Mouse (Mus musculus) adrenal gland, postnatal 10 days (tissue): ENCODE data around the gene Katnbl1. TPM values are rescaled to one million over a fixed set of nuclear protein-coding genes. Genes with fewer than 3 reads are reported as not detected.

ENCODE experiments used
- DNase-seq: peaks from one replicate; pipeline ENCODE4 v3.0.0; 2021; ENCODE audit warnings: mixed read lengths
- long read RNA-seq, 2 experiments: library from polyadenylated mRNA; stranded (forward); transcript quantifications; one replicate each; pipeline ENCODE4 v2.0.0; 2021
- total RNA-seq, 2 experiments: library from RNA; stranded (reverse); gene quantifications; 2 replicates each; pipeline ENCODE4 v1.2.3; 2021

Katnbl1 gene
- total RNA-seq, result 10 to 100 TPM; 11.6 to 12.8 TPM
- long read RNA-seq, experiment 1, transcript Katnbl1-201 (10 exons, 2,886 nt), result major isoform, 19 of 22 reads
- long read RNA-seq, experiment 1, partial matches to known transcripts, result 0 of 22 reads
- long read RNA-seq, experiment 1, other reads (novel, unspliced or antisense), result 3 of 22 reads
- long read RNA-seq, experiment 2, transcript Katnbl1-201 (10 exons, 2,886 nt), result major isoform, 11 of 14 reads
- long read RNA-seq, experiment 2, partial matches to known transcripts, result 0 of 14 reads
- long read RNA-seq, experiment 2, other reads (novel, unspliced or antisense), result 3 of 14 reads

DNA sequence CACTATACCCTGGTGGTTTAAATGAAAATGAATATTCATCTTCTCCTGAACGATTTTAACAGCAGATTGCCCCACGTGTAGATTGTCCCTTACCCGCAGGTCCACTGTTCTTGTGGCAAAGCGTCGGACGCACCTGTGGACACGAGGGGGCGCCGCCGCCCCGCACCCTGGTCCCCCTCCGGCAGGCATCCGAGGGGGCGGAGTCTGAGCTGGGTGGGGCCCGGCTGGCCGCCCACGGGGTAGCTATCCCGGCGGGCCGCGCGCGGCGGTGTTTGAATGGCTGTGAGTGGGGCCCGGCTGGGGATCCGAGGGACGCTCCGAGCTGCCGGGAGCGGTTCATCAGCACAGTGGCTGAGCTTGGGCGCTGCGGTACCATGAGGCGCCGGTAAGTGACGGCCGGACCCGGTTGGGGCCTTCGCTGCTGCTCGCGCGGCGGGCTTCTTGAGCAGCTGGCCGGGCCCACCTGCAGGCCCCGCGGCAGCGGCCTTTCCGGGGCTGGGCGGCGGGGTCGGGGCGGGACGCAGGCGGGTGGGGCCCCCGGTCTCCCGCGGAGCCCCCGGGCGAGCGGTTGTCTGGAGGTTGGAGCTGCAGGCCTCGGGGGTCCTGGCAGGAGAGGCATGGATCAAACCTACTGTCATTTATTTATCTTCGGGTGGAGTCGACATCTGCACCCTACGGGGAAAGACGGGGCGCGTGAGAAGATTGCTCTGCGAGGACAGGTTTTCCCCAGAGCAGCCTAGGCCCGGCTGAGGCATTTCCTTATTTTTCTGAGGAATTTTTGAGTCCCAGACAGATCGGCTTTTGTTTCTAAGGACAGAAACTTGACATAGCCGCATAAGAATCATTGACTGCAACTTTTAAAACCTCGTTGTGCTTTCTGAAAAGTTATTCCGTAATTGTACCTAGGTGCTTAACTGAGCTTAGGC lies at the start of gene Katnbl1:
Katnbl1 (plus strand) TSS at position 239 of the 926 bp plus-strand sequence.
- DNase-seq, result peak; percentile 99

DNA sequence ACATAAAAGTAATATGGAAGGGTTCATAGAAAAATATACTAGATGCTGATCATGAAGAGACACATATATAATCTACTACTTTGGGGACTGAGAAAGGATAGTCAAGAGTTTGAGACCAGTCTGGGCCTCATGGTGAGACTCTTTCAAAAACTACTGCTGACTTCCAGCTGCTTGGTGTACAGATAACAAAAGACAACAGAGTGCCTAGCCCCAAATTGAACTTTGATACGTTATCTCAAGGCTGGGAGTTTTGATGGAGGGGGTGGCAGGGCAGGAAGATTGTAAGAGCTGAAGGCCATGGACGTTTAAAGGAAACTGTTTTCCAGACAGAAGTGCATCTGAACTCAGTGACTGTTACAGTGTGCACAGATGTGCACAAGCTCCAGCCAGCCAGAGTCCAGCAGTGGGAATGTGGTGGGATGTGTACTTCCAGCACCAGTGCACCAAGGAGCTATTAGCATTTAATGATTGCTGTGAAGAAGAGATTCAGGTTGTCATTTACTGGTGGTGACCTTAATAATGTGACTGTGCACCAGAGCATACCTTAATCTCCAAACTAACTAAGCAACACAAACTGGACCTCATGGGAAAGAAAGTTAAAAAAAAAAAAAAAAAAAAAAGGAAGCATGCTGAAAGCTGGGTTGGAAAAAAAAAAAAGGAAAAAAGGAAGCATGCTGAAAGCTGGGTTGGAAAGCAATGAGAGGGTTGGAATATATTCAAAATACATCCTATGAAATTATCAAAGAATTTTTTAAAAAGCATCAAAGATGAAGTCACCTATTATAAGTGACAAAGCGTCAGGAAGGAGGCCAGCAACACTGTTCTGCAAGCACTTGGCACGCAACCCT lies 46.7 kb upstream of the Katnbl1 start:
- no peak for DNase-seq

DNA sequence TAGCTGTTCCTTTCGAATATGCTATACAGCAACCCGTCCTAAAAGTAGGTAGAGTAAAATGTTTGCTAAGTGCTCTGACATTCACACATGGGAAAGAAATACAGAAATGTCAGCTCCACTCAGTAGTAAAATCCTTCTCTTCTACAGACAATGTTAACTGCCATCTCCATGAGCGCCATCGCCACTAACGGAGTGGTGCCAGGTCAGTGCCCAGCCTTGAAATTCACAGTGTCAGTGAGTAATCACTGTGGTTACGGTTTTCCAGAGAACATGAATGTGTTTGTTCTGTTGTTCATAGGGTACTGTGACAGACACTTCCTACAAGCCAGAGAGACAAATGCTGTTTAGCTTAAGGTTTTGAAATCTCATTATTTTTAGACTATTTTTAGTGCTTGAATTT lies 41.8 kb upstream of the Katnbl1 start:
- peak; percentile 21 for DNase-seq

DNA sequence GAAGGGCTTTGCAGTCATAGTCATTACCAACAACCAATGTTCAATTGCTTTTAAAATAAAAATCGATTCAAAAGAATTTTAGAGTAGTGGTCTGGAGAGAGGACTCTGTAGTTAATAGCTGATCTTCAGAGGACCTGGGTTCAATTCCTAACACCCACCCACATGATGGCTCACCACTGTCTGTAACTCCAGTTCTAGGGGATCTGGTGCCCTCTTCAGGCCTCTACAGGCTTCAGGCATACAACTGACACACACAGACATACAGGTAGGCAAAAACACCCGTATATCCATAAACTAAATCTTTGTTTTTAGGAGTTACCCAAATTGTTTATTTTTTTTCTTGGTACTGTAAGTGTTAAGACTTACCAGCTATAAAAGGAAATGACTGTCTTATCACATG lies 39.3 kb upstream of the Katnbl1 start:
- DNase-seq, result no peak

DNA sequence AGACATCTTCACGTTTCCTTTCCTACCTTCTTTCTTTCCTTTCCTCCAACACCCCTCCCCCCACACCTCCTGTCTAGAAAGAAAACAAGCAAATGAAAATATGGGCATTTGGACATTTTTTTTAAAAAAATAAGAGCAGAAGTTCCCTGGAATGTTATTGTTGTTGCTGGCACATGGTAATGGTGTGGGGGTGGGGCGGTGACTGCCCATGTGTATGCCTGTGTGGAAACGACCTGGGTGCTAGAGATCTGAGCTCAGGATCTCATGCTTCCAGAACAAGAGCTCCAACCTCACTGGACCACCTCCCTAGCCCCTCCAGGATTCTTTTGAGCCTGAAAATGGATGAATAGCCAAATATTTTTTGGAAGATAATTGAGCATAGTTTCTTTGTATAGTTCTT lies 37.9 kb upstream of the Katnbl1 start:
- DNase-seq, result peak; percentile 37

DNA sequence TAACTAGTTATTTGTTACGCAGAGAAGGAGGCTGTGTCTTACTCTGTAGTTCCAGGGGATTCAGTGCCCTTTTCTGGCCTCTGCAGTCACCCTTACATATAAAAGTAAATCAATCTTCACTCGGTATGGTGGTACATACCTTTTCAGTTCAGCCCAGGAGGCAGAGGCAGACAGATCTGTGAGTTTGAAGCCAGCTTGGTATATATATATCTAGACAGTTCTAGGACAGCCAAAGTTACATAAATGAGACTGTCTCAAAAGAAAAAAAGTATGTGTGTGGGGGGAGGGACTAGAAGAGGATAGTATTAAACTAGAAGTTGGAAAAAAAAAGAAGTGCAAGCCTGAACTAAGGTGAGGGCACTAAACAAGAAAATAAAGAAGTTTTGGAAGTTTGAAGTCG lies 30.8 kb upstream of the Katnbl1 start:
- no peak for DNase-seq

DNA sequence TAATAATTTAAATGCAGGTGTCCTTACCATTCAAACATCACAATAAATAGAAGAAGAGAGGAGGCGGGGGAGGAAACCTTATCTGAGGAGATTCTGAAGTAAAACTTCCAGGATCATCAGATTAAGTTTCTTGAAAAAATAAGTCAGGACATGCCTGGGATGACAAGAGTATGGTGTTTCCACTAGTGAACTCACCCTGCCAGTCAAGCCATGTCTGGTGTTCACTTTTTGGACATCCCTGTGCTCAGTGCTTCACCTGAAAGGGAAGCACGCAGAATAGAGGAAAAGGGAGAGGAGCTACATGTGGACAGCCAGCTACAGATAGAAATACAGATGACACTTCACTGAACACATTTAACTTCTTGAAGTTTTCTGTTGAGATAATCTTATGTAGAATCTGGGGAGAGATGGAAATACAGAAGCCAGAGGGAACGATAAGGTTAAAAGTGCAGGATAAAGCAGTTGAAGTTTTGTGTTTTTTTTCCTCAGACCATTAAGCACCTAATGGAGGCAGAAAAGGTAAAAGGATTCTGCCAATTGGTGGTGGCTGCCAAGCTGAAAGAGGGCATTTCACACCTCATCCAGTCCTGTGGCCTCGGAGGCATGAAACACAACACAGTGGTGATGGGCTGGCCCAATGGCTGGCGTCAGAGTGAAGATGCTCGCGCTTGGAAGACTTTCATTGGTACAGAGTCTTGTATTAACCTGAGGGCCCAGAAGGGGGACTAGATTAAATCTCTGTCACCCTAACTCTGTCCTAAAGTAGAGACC lies 25.1 kb upstream of the Katnbl1 start:
- no peak for DNase-seq

DNA sequence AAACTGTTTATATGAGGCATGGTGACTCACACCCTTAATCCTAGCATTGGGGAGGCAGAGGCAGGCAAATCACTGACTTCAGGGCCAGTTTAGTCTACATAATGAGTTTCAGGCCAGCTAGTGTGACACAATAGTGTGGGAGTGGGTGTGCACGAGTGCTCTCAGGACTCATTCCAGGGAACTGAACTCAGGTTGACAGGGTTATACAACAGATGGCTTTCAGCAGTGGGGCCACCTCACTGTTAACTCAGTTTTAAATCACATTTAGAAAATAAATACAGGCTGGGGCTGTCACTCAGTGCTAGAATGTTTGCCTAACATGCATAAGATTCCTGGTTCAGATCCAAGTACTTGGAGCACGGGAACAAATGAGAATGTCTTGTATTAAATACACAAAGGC lies 19.4 kb upstream of the Katnbl1 start:
- no peak for DNase-seq

DNA sequence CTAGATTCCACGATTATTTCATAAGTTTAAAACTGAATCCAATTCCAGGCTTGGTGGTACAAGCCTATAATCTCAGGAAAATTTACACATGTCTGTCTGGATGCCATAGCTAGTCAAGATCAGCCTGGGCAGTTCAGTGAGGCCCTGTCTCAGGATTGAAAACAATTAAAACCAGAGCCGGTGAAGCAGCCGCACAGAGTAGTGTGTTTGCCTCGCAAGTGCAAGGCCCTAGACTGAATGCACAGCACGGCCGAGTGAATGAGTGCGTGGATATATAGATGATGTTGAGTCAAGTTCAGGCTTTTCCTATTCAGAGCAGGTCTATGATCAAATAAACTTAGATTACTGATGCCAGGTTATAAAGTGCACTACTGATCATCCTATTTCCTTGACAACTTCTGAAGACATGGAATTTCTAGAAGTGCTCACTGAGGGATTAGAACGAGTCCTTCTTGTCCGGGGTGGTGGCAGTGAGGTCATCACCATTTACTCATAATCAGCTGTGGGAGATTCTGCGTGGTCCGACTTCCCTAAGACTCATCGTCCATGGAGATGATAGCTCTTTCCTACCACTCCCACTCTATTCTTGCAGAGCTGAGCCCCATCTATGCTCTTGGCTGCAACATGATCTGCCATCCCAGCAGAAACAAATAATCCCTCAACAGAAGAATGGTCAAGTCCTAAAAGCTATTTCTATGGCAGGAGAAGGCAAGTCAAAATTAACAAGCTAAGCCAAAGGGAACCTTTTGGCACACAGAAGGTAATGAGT lies 18.8 kb upstream of the Katnbl1 start:
- no peak for DNase-seq

DNA sequence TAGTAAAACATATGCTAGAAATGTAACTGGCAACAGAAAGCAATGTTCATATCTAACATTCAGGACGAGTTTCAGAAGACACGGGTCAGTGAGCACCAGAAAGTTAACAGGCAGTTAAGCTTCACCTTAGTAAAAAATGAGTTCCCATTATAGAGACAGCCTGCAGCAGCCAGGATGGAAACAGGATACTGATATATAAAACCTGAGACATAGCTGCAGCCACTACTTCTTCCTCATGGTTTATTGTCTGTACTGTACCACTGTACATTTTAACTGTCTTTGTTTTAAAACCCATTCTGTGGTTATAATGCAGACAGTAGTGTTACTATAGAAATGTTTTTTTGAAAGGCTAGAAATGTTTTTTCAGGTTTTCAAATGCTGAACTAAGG lies 18.2 kb upstream of the Katnbl1 start:
- DNase-seq, result no peak

DNA sequence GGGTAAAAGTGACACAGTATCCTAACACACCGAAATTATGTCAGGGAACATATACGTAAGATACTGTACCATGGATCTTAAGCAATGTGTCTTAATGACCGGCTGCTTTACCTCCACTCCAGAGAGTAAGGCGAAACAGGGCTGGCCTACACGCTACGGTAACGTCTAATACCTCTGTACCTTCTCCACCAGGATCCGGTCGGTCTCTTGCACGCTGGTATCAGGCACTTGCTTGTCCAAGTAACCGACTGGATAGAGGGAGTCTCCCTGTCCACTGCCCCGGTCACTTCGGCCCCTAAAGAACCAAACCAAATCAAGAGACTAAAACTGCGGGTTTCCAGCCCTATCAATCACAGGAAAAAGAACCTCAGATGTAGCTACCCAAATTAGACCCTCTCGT lies 11.8 kb upstream of the Katnbl1 start:
- peak; percentile 12 for DNase-seq

DNA sequence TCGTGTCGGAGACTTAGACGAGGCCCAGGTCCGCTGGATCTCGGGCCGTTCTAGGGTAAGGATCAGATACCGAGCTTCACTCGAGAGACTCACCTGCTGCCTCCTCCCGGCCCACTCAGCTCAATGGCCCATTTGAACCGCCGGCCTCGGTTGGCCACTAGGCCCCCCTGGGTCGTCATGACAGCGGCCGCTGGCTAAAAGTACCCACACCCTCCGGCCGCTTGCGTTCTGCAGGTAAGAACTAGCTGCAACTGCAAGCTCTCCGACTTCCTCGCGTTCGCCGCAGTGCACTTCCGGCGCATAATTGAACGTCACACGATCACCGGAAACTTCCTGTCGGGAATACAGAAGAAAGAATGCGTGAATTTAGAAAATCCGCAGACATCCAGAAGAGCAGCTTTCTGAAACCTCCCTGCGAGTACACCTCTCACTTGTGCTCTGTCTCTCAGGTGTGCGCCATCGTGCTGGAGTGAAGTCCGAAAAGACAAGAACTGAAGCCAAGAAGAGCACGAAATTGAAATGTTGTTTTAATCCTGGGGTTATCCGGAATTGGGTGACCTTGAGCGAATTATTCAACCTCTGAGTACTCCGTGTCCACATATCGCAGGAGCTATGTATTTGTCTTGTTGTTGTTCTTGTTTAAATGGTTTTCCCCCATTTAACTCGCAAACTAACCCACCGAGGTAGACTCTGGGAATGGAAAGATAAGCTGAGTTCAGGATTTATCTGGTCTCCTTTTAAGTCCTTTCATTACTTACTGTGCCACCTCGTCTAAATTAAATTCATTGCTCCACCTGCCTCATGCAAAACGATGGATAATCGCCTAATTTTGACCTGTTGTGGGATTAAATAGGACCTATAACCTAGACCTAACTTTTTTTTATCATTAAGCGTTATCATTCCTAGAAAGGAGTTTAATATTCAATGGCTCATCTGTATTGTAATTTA lies 11.0 kb upstream of the Katnbl1 start, which contains the start of gene Emc4:
Emc4 (minus strand) TSS at position 302 of the 948 bp plus-strand sequence.
- peak; percentile 95 for DNase-seq

DNA sequence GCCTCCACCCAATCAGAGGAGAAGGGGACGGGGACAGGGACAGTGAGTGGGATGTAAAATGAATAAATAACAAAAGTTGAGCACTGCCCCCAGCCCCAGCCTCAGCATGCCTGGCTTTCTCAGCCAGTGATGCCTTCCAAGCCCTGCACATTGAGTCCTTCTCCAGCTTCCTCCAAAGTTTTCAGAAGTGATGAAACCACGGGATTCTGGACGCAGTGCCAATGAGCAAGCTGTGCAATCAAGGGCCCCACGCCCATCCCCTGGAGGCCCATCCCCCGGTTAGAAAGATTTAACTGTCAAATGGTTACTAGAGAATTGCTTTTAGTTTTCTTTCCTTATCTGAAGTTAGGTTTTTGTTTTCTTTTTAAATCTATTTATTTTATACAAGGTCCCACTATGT lies 9.1 kb upstream of the Katnbl1 start:
- DNase-seq, result peak; percentile 58

DNA sequence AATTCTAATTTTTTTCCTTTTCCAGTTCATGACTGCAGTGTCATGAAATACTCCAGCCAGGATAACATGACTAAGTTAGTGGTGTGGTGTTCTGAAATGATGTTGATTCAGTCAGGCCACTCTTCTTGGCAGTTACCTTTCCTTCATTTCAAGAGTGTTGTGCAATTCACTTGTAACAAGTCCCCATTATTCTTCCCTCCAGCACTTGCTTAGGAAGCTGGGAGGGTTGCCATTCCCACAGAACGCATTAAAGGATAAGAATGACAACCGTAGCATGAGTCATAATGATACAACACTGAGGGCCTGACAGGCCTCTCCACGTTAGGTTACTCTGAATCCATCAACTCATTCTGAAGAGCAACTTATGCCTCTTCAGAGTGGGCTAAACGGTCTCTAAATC lies 5.9 kb upstream of the Katnbl1 start:
- DNase-seq, result no peak

DNA sequence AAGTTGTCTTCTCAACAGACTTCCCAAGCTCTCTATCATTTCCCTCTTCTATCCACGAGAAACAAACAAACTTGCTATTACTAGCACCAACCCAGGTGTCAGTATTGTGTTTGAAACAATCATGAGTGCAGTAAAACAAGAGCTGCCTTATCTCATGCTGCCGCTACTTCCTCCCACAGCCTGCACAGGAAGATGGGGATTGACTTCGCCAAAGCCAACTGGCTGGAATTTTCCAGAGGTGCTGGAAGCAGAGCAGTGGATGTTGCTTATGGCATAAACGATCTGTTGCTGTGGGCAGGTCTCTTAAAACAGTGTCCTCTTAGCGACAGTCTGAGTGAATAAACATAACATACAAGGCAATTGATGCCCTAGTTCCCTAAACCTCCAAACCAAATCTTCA lies 4.4 kb upstream of the Katnbl1 start:
- no peak for DNase-seq

DNA sequence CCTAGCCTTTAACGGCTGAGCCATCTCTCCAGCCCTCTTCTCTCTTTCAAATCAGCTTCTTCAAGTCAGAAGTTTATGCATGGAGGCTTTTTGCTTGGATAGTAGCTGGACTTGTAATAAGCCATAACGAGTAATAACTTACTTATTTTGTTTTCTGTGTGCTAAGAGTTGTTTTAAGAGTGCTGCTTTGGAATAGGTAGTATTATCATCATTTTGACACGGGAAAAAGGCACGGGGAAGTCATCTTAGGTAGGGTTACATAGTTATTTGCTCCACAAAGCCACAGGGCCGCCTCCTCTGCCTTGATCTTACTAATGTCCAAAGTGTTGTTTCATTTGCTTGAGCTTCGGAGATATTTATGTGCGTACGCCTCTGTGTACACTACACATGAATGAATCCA lies 1.1 kb downstream of the Katnbl1 start:
- no peak for DNase-seq

DNA sequence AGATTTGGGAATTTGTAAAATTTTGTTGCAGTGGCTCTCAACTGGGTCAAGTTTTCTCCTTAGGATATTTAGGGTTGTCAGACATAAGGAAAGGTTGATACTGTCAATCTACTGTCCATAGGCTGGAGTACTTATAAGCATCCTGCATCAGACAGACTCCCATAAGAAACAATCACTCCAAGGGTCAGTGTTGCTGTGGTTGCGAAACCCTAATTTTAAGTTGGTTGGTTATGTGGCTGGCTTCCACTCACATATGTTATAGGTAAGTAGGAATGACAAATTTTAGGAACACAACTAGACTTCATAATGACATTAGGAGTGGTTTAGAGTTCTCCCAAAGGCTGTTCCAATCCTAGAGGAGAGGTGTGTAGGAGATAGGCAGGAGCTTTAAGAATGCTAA lies 2.2 kb downstream of the Katnbl1 start:
- no peak for DNase-seq

DNA sequence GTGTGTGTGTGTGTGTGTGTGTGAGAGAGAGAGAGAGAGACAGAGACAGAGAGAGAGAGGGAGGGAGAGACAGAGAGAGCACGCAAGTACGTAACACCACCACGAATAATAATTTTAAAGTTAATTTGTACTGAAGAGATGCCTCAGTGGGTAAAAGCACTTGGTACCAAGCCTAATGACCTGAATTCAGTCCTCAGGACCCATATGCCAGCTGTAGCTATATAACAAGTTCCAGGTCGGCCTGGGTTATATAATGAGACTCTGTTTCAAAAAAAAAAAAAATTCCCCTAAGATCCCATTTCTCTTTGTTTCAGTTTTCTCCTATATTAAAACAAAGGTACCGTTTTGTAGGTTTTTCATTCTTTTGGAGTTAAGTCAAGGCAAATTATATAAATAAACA lies 11.8 kb downstream of the Katnbl1 start:
- no peak for DNase-seq

DNA sequence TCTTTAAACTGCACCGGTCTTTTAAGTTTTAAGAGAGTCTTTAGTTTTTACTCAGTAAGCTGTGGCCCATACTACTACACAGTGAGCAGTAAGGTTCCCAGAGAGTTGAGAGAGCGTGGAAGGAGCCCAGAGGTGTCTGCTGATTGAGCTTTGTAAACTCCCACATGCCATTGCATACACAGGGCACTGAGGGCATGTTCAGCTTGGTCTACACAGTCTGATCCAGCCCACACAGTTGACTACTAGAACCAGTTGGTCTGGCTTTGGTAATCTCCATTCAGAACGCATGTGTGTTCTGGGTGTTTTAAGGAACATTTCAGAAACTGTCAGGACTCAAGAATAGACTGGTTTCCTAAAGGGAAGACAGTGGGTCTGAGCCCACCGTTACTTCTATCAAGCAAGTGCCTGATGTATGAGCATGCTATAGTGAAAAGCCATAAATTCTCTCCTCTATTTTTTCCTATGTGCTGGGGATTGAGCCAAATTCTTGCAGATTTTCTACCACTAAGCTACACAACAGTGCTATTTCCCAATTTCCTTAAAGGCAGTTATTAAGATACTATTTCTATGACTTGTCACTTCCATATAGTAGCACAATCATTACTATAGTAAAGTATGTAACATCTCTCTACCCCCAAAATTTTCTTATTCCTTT lies 12.5 kb downstream of the Katnbl1 start:
- DNase-seq, result no peak
